Mouse (Mus musculus): Measurements from ENCODE around the gene Mboat7.
"Not testable (repeated sequence)": the region's sequence is repeated elsewhere in the genome, so short reads cannot be mapped to it uniquely, and the experiment has no call there.

The Mboat7 gene

DNA sequence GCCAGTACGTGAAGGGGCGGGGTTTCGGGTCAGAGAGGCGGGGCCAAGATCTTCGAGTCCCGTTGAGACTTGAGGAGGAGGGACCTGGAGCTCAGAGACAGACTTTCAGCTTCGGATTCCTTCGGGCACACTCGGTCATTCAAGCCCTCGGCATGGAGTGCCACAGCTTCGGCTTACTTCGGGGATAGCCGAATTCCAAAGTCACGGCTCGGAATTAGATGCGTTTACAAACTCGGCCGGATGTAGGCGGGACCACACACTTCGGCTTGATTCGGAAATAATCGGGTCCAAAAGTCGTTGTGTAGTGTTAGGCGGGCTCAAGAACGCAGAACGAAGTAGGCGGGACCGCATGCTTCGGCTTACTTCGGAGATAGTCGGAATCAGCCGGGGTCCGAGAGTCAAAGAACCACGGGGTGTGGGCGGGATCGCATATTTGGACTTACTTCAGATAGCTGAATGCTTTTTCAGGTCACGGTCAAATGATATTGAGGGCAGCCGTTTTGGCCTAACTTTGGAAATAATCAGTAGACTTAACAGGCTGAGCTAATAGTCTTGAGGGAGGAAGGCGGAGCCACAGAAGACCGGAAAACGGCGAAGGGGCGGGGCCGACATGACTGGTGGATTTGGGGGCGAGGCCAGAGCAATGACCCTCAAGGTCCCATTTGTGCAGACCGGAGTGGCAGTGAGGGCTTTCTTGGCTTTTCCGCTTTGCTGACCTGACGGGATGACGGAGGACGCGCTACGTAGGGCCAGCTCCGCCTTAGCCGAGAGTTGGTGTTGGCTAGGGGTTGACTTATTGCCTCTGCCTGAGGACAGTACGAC, at the start of gene Mboat7:
Gene Mboat7 (minus strand): TSS at position 537 of the 822 bp plus-strand sequence.
- DNase-seq: peak; percentile 96

DNA sequence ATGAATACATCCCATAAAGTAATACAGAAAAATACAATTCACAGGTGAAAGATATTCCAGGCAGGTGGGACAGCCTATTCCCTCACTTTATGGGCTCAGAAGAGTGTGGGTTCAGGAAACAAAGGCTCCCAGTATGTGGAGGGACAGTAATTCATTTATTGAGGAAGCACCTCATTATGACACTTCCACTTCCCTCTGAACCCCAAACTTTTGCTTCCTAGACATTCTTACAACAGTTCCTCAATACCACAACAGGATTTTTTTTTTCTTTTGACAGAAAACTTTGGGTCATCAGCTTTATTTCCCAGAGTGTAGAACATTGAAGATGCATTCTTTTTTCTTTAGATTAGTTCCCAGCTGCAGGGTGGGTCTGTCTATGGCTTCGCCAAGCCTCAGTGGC, 39.4 kb upstream of the Mboat7 start:
- not testable (repeated sequence) for DNase-seq

- not testable (repeated sequence) for DNase-seq
Measured at GRCm38 (mm10) chr7:3725459-3725858, 32.1 kb upstream of the Mboat7 start.

GRCm38 (mm10) chr7:3720268-3720667, 26.9 kb upstream of the Mboat7 start, which contains the start of gene Pirb:
TSS of gene Pirb (minus strand) at chr7:3720391.
- DNase-seq: not testable (repeated sequence)

DNA sequence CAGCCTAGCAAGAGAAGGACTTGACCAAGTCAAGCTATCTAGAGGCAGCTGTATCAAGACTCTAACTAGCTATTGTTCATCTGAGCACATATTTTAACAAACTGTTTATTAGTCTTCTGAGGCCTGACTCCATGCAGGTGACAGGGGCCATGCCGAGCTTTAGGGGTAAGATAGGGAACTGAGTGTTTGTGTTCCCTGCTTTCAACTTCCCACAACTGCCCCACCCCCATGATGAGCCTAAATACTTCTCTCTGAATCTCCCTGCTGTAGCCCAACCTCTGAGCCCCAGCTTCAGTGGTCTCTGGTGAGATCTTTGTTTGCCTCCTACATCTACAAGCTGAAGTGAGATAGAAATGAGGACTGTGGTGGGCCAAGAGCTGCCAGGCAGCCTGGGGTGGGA, 21.9 kb upstream of the Mboat7 start:
- no peak for DNase-seq

DNA sequence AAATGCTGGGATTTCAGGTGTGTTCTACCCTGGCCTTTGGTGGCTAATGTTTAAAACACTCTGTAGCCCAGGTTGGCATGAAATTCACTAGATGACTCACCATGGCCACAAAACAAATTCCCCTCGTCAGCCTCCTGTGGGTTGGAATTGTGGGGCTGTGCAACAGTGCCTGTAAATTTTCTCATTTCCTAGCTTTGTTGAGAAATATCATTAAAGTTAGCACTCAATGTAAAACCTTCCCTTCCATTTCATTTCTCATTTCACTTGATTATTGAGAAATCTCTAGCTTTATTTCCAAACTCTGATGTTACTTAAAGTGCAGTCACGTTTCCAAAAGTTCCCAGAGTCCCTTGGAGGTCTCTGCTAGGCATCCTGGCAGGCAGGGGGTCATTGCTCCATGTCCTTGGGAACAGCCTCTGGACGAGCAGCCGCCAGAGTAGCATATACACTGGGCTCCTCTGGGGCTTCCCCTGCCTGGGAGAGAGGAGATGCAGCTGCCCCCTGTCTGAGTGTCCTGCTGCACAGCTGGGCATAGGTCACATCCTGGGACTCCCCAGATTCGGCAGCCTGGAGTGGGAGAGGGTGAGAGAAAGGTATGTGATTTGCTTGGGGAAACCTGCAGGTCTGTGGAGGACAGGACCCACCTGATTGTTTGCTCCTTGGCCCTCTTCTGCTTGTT, 19.1 kb upstream of the Mboat7 start:
- DNase-seq: no peak

- no peak for DNase-seq
Measured at GRCm38 (mm10) chr7:3709000-3709399, 15.7 kb upstream of the Mboat7 start.

DNA sequence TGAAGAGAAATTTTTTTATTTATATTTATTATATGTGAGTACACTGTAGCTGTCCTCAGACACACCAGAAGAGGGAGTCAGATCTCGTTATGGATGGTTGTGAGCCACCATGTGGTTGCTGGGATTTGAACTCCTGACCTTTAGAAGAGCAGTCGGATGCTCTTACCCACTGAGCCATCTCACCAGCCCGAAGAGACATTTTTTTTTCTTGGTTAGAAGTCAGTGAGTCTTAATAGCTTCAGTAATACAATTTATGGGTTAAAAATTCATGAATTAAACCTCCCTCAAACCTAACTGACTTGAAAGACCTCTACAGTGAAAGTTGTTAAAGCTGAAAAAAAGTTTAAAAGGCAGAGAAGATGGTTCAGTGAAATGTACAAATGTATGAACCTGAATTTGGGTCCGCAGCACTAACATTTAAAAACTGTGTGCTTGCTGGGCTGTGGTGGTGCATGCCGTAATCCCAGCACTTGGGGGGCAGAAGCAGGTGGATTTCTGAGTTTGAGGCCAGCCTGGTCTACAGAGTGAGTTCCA, 15.2 kb upstream of the Mboat7 start:
- DNase-seq: not testable (repeated sequence)

- no peak for DNase-seq
Measured at GRCm38 (mm10) chr7:3707568-3708413, 14.5 kb upstream of the Mboat7 start.

GRCm38 (mm10) chr7:3707027-3707426, 13.7 kb upstream of the Mboat7 start:
- DNase-seq: peak; percentile 29

GRCm38 (mm10) chr7:3706343-3706934, 13.1 kb upstream of the Mboat7 start:
- no peak for DNase-seq

GRCm38 (mm10) chr7:3705911-3706310, 12.6 kb upstream of the Mboat7 start:
- DNase-seq: no peak

DNA sequence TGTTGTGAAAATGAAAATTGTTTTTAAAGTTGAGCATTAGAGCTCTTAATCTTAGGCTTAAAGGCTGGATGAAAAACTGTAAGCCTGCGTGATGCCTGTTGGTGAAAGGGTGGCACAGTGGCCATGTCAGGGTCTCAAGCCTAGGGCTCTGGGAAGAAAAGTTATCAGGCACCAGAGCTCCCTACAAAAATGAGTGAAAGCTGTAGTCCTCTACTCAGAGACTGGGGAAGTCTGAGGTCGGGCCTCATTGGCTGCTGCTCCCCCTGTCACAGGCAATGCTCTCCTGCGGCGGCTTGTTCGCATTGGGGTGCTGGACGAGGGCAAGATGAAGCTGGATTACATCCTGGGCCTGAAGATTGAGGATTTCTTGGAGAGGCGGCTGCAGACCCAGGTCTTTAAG, 12.1 kb upstream of the Mboat7 start:
- not testable (repeated sequence) for DNase-seq

DNA sequence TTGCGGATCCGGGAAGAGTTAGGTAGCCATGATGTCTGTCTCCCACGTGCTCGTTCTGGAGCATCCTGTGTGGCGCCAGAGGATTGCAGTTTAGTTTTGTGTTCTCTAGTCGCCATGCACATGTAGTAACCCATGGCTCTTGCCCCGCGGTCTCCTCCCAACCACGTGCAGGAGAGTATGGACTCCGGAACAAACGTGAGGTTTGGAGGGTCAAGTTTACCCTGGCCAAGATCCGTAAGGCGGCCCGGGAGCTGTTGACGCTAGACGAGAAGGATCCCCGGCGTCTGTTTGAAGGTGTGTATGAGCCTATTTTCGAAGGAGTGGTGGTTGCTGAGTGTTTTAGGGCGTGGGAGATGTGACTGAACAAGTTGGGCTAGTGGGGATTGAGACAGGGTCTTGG, 11.2 kb upstream of the Mboat7 start:
- peak; percentile 39 for DNase-seq

DNA sequence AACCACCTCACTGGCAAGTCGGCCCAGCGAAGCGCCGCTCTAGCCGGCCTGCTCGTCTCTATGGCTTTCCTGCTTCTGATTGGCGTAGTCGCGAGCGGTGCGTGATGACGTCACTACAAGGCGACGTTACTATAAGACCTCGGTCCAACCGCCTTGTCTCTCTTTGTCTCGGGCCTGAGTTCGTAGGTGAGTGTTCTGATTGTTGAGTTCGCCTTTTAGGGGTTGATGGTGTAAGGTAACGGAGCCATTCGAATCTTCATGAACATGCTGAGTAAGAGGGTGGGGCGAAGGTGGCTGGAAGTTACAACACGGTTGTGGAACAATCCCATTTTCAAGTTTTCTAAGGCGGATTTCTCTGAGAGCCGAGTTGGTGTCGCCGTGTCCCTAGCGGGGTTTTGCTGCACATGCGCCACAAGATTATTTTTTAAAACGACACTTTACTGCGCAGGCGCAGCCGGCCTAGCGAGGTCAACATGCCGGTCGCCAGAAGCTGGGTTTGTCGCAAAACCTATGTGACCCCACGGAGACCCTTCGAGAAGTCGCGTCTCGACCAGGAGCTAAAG, 10.6 kb upstream of the Mboat7 start, which contains the start of gene Rps9:
Gene Rps9 (plus strand): TSS at position 115 of the 563 bp plus-strand sequence.
- DNase-seq: peak; percentile 95

- DNase-seq: no peak
Measured at GRCm38 (mm10) chr7:3703148-3703878, 10.0 kb upstream of the Mboat7 start.

GRCm38 (mm10) chr7:3698471-3698870, 5.1 kb upstream of the Mboat7 start:
- DNase-seq: no peak

- DNase-seq: not testable (repeated sequence)
Measured at GRCm38 (mm10) chr7:3694949-3695305, 1.6 kb upstream of the Mboat7 start.

DNA sequence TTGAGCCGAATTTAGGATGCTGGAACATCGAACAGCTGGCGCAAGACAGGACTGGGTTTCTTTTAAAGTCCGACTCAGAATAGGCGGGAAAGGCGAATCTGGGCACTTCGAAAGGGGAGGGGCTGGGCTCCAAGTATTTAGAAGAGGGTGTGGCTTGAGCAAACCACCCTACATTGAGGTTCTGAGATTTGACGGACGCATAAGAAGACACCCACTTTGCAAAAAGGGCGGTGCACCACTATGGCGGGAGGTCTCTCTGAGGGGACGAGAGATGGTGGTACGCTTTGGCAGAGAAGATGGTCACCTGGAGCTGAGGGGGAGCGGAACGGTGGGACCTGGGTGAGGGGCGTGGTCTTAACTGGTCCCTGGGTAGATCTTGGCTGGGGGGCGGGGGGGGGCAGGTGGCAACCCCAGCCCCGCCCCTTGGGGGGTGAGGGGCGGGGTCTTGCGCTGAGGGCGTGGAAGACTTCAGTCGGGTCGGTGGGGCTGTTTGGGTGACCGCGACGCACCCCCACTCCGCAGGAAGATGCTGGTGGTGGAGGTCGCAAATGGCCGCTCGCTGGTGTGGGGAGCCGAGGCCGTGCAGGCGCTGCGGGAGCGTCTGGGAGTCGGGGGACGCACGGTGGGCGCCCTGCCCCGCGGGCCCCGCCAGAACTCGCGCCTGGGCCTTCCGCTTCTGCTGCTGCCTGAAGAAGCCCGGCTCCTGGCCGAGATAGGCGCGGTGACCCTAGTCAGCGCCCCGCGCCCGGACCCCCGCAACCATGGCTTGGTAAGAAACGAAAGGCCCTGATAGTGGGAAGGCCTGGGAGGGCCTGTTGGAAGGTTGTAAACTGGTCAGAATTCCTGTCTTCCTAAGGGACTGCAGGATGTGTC, 989 bp upstream of the Mboat7 start:
- peak; percentile 72 for DNase-seq

- no peak for DNase-seq
Measured at GRCm38 (mm10) chr7:3693809-3694075, 419 bp upstream of the Mboat7 start.
